Mouse (Mus musculus) left cerebral cortex, adult 11 months (tissue): Measurements from ENCODE around the gene Map4k1.
A peak's percentile ranks its signal among the peaks of the same experiment; 100 is the strongest.

Experiments used
- DNase-seq: peaks from one replicate; pipeline ENCODE4 v3.0.0; 2022; ENCODE audit warnings: low spot score

The Map4k1 gene

GRCm38 (mm10) chr7:28981651-28982273, at the start of gene Map4k1, which contains the start of gene Eif3k:
Gene Map4k1, plus strand, starts transcription at chr7:28982050.
Gene Eif3k, minus strand, starts transcription at chr7:28981864.
- DNase-seq: peak; percentile 98

GRCm38 (mm10) chr7:28932421-28933041, 49.3 kb upstream of the Map4k1 start:
- no peak for DNase-seq

- no peak for DNase-seq
These were observed 48.0 kb upstream of the Map4k1 start for GRCm38 (mm10) chr7:28933825-28934224.

- DNase-seq: no peak
These were observed 45.1 kb upstream of the Map4k1 start for GRCm38 (mm10) chr7:28936787-28937186.

GRCm38 (mm10) chr7:28938654-28939053, 43.2 kb upstream of the Map4k1 start:
- no peak for DNase-seq

- no peak for DNase-seq
These were observed 42.2 kb upstream of the Map4k1 start for GRCm38 (mm10) chr7:28939418-28940183.

GRCm38 (mm10) chr7:28941129-28941528, 40.7 kb upstream of the Map4k1 start:
- DNase-seq: no peak

GRCm38 (mm10) chr7:28941542-28941941, 40.3 kb upstream of the Map4k1 start:
- DNase-seq: no peak

- DNase-seq: no peak
These were observed 38.2 kb upstream of the Map4k1 start for GRCm38 (mm10) chr7:28943451-28944180.

GRCm38 (mm10) chr7:28944756-28945415, 37.0 kb upstream of the Map4k1 start:
- DNase-seq: no peak

GRCm38 (mm10) chr7:28945416-28946270, 36.2 kb upstream of the Map4k1 start:
- no peak for DNase-seq

GRCm38 (mm10) chr7:28946271-28946610, 35.6 kb upstream of the Map4k1 start:
- no peak for DNase-seq

GRCm38 (mm10) chr7:28948746-28949145, 33.1 kb upstream of the Map4k1 start:
- no peak for DNase-seq

- DNase-seq: no peak
These were observed 32.6 kb upstream of the Map4k1 start for GRCm38 (mm10) chr7:28949298-28949697.

GRCm38 (mm10) chr7:28950346-28951037, 31.4 kb upstream of the Map4k1 start:
- DNase-seq: no peak

GRCm38 (mm10) chr7:28951764-28952163, 30.1 kb upstream of the Map4k1 start:
- DNase-seq: no peak

- no peak for DNase-seq
These were observed 29.1 kb upstream of the Map4k1 start for GRCm38 (mm10) chr7:28952786-28953185.

GRCm38 (mm10) chr7:28953476-28954376, 28.1 kb upstream of the Map4k1 start:
- DNase-seq: no peak

GRCm38 (mm10) chr7:28954773-28955172, 27.1 kb upstream of the Map4k1 start:
- no peak for DNase-seq
